Mouse (Mus musculus) hindbrain, embryonic 12.5 days (tissue): Measurements from ENCODE around the gene Slc6a21. TPM values are rescaled to one million over a fixed set of nuclear protein-coding genes. Genes with fewer than 3 reads are reported as not detected.

ENCODE experiments used
- polyA plus RNA-seq: library from polyadenylated mRNA; unstranded; fragments of >200 nt; fragmentation: Nextera tagmentation; extraction: Ambion mirVana; gene quantifications from 2 replicates; pipeline ENCODE4 v1.2.1, GENCODE M21; 2016

Gene Slc6a21
- polyA plus RNA-seq, 1 experiment from 2014 or later: not detected

Other genes starting within 250 kb of the Slc6a21 start
- 10.9 and 14.0 TPM in 2 replicates for gene Prr12, start 224.6 kb upstream of the Slc6a21 start, polyA plus RNA-seq
- gene Nosip, start 215.1 kb upstream of the Slc6a21 start, polyA plus RNA-seq: 55.9 and 60.0 TPM in 2 replicates
- 17.8 and 18.0 TPM in 2 replicates for gene Prrg2, start 214.8 kb upstream of the Slc6a21 start, polyA plus RNA-seq
- 177 and 180 TPM in 2 replicates for gene Rcn3, start 185.3 kb upstream of the Slc6a21 start, polyA plus RNA-seq
- 20.2 and 21.0 TPM in 2 replicates for gene Fcgrt, start 173.7 kb upstream of the Slc6a21 start, polyA plus RNA-seq
- gene Rps11, start 153.1 kb upstream of the Slc6a21 start, polyA plus RNA-seq: 982 and 1,135 TPM in 2 replicates
- 977 and 1,019 TPM in 2 replicates for gene Rpl13a, start 148.8 kb upstream of the Slc6a21 start, polyA plus RNA-seq
- 0.31 TPM in 1 of 2 replicates, not detected in the other for gene Gm45713, start 141.3 kb upstream of the Slc6a21 start, polyA plus RNA-seq
- gene Flt3l, start 141.1 kb upstream of the Slc6a21 start, polyA plus RNA-seq: 0.52 and 1.6 TPM in 2 replicates
- 90.3 and 91.0 TPM in 2 replicates for gene Pih1d1, start 123.2 kb upstream of the Slc6a21 start, polyA plus RNA-seq
- gene Aldh16a1, start 122.9 kb upstream of the Slc6a21 start, polyA plus RNA-seq: 33.4 and 39.8 TPM in 2 replicates
- 1.1 and 1.2 TPM in 2 replicates for gene Slc17a7, start 113.6 kb upstream of the Slc6a21 start, polyA plus RNA-seq
- gene Gfy, start 97.9 kb upstream of the Slc6a21 start, polyA plus RNA-seq: not detected in 2 replicates
- gene Pth2, start 96.5 kb upstream of the Slc6a21 start, polyA plus RNA-seq: not detected in 2 replicates
- gene Ccdc155, start 72.6 kb upstream of the Slc6a21 start, polyA plus RNA-seq: 0.46 and 0.48 TPM in 2 replicates
- 3.0 and 3.4 TPM in 2 replicates for gene Dkkl1, start 65.4 kb upstream of the Slc6a21 start, polyA plus RNA-seq
- gene Tead2, start 61.8 kb upstream of the Slc6a21 start, polyA plus RNA-seq: 185 and 208 TPM in 2 replicates
- 1.3 and 1.5 TPM in 2 replicates for gene Cd37, start 38.4 kb upstream of the Slc6a21 start, polyA plus RNA-seq
- gene Slc6a16, start 36.4 kb upstream of the Slc6a21 start, polyA plus RNA-seq: 0.10 and 0.28 TPM in 2 replicates
- gene Trpm4, start 56.3 kb downstream of the Slc6a21 start, polyA plus RNA-seq: 11.5 and 14.7 TPM in 2 replicates
- 0.65 and 0.68 TPM in 2 replicates for gene Hrc, start 57.8 kb downstream of the Slc6a21 start, polyA plus RNA-seq
- gene Ppfia3, start 89.5 kb downstream of the Slc6a21 start, polyA plus RNA-seq: 15.6 and 16.2 TPM in 2 replicates
- gene Lin7b, start 93.1 kb downstream of the Slc6a21 start, polyA plus RNA-seq: 2.9 and 3.8 TPM in 2 replicates
- gene Snrnp70, start 118.2 kb downstream of the Slc6a21 start, polyA plus RNA-seq: 285 and 300 TPM in 2 replicates
- not detected in 2 replicates for gene Kcna7, start 128.1 kb downstream of the Slc6a21 start, polyA plus RNA-seq
- 1.2 and 1.3 TPM in 2 replicates for gene Ntf5, start 136.2 kb downstream of the Slc6a21 start, polyA plus RNA-seq
- gene Lhb, start 143.3 kb downstream of the Slc6a21 start, polyA plus RNA-seq: 1.0 and 1.6 TPM in 2 replicates
- 34.8 TPM in 2 replicates for gene Gys1, start 157.3 kb downstream of the Slc6a21 start, polyA plus RNA-seq
- gene Ruvbl2, start 160.6 kb downstream of the Slc6a21 start, polyA plus RNA-seq: 124 and 129 TPM in 2 replicates
- 5,718 and 6,089 TPM in 2 replicates for gene Ftl1, start 182.4 kb downstream of the Slc6a21 start, polyA plus RNA-seq
- gene Bax, start 189.4 kb downstream of the Slc6a21 start, polyA plus RNA-seq: 231 and 244 TPM in 2 replicates
- 0.13 and 0.54 TPM in 2 replicates for gene Tulp2, start 204.4 kb downstream of the Slc6a21 start, polyA plus RNA-seq
- not detected in 2 replicates for gene Gm45808, start 209.3 kb downstream of the Slc6a21 start, polyA plus RNA-seq
- gene Dhdh, start 211.3 kb downstream of the Slc6a21 start, polyA plus RNA-seq: 3.4 and 3.5 TPM in 2 replicates
- gene Nucb1, start 232.9 kb downstream of the Slc6a21 start, polyA plus RNA-seq: 144 and 147 TPM in 2 replicates
- 16.7 and 19.2 TPM in 2 replicates for gene Ppp1r15a, start 248.8 kb downstream of the Slc6a21 start, polyA plus RNA-seq
- gene Plekha4, start 248.8 kb downstream of the Slc6a21 start, polyA plus RNA-seq: 1.9 and 3.8 TPM in 2 replicates